23 mouse cellular contexts compared by ENCODE assay signal in the genomic region with DNA sequence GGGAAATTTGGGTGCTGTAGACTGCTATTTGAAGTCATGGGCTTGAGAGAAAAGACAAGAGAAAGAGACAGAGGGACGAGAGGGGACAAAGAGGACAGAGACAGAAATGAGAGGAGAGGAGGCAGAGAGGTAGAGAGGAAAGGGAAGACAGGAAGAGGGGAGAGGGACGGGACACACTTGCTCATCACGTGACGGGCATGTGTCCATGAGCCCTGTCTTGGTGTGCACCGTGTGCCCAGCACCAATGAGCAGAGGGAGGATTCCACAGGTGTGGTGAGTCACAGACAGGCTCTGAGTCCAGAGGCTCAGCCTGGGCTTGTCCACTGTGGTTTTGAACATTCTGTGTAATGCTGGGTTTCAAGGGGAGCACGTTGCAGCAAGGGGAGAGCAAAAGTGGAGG. TPM values are rescaled to one million over a fixed set of nuclear protein-coding genes. Genes with fewer than 3 reads are reported as not detected.
A peak's percentile ranks its signal among the peaks of the same experiment; 100 is the strongest.
DNase-seq lines count a peak whose midpoint lies in the region; ATAC-seq and TF ChIP-seq lines count a peak whose summit lies in the region.
"Had no signal": no experiment of that assay in that cellular context is flagged by ENCODE, and none has a peak within 500 bp of the region (broad histone marks: within the 10 kb centered on the region; RNA-seq: fewer than 3 reads in every experiment).

No protein-coding gene starts in this region.

- H3K4me1 ChIP-seq in hindbrain, embryonic 10.5 days (replicated peaks) = peaks cover 50% of the 10 kb centered on the region
- H3K4me1 ChIP-seq in hindbrain, embryonic 13.5 days (replicated peaks) = peaks cover 50% of the 10 kb centered on the region
- peaks cover 17% of the 10 kb centered on the region for H3K4me1 ChIP-seq in embryonic facial prominence, embryonic 13.5 days
- no peaks in the 10 kb centered on the region for H3K4me1 ChIP-seq in lung, postnatal 0 days (ENCODE audit: insufficient read depth, low read depth, low read length)
- peaks cover 18% of the 10 kb centered on the region for H3K4me1 ChIP-seq in hindbrain, postnatal 0 days (ENCODE audit: insufficient read depth, low read length)

- no peak overlapping the region for H3K9ac ChIP-seq in hindbrain, embryonic 13.5 days
- H3K9ac ChIP-seq in embryonic facial prominence, embryonic 13.5 days = 0 out of 2 replicates have a peak overlapping the region, but pooled peaks have one; percentile 32
- no peak overlapping the region for H3K9ac ChIP-seq in lung, postnatal 0 days (replicated peaks; ENCODE audit: low read depth)
- no peak overlapping the region for H3K9ac ChIP-seq in hindbrain, postnatal 0 days (replicated peaks; ENCODE audit: low read length)
- H3K9ac ChIP-seq: embryonic facial prominence, embryonic 12.5 days; forebrain, postnatal 0 days; hindbrain, embryonic 14.5 days had no signal

- 73% methylated on average over 6 of the region's 6 CpGs for WGBS in hindbrain, embryonic 10.5 days
- 78% methylated on average over 6 of the region's 6 CpGs for WGBS in hindbrain, embryonic 13.5 days
- whole genome bisulfite sequencing in embryonic facial prominence, embryonic 13.5 days = 61% methylated on average over 6 of the region's 6 CpGs
- WGBS in lung, postnatal 0 days = 53% methylated on average over 6 of the region's 6 CpGs
- WGBS in hindbrain, postnatal 0 days = 76% methylated on average over 6 of the region's 6 CpGs

- TF ChIP-seq EP300 in lung, postnatal 0 days (IDR thresholded peaks at IDR 0.05) = no peak

- no peak overlapping the region for H3K4me2 ChIP-seq in hindbrain, embryonic 13.5 days
- H3K4me2 ChIP-seq in embryonic facial prominence, embryonic 13.5 days = no peak overlapping the region
- no peak overlapping the region for H3K4me2 ChIP-seq in lung, postnatal 0 days (replicated peaks; ENCODE audit: low read depth, low read length)
- H3K4me2 ChIP-seq in hindbrain, postnatal 0 days (ENCODE audit: low read depth, low read length) = no peak overlapping the region
- H3K4me2 ChIP-seq: embryonic facial prominence, embryonic 12.5 days; heart, embryonic 11.5 days; hindbrain, embryonic 14.5 days had no signal

- no peak for DNase-seq in hindbrain, embryonic 10.5 days (ENCODE audit: low spot score)
- peak; percentile 48 for DNase-seq in urinary bladder, postnatal 14 days (ENCODE audit: low spot score)
- no peak for DNase-seq in urinary bladder, postnatal 10 days (ENCODE audit: low spot score)
- DNase-seq in lung, postnatal 0 days (ENCODE audit: low spot score) = no peak
- DNase-seq in layer of hippocampus, adult 8-10 months (ENCODE audit: low spot score in 2 of 2) = no peak
- DNase-seq in hindbrain, postnatal 0 days (ENCODE audit: low spot score) = no peak
- DNase-seq: adrenal gland, adult 8-10 months; adrenal gland, postnatal 25 days; cerebellum, adult 11-12 months; cerebellum, adult 8-10 months; cerebellum, postnatal 10 days; cerebellum, postnatal 36 days; forebrain, postnatal 0 days; gastrocnemius, adult 2 months; gastrocnemius, postnatal 14 days; heart, adult 11 months had no signal

- H3K4me3 ChIP-seq in hindbrain, embryonic 10.5 days = no peak overlapping the region
- no peak overlapping the region for H3K4me3 ChIP-seq in hindbrain, embryonic 13.5 days
- H3K4me3 ChIP-seq in embryonic facial prominence, embryonic 13.5 days = no peak overlapping the region
- H3K4me3 ChIP-seq in lung, postnatal 0 days (ENCODE audit: low read depth, low read length) = no peak overlapping the region
- H3K4me3 ChIP-seq in hindbrain, postnatal 0 days (ENCODE audit: low read length) = no peak overlapping the region
- H3K4me3 ChIP-seq: embryonic facial prominence, embryonic 12.5 days; gastrocnemius, adult 2 months had no signal

- TF ChIP-seq CTCF in lung, postnatal 0 days (IDR thresholded peaks at IDR 0.05) = no peak
- TF ChIP-seq CTCF in hindbrain, postnatal 0 days (IDR thresholded peaks at IDR 0.05; ENCODE audit: low read depth) = no peak

- no peaks in the 10 kb centered on the region for H3K9me3 ChIP-seq in hindbrain, embryonic 10.5 days
- no peaks in the 10 kb centered on the region for H3K9me3 ChIP-seq in hindbrain, embryonic 13.5 days
- H3K9me3 ChIP-seq in embryonic facial prominence, embryonic 13.5 days = no peaks in the 10 kb centered on the region
- H3K9me3 ChIP-seq in lung, postnatal 0 days (ENCODE audit: low read length) = no peaks in the 10 kb centered on the region
- H3K9me3 ChIP-seq in hindbrain, postnatal 0 days (ENCODE audit: low read length) = no peaks in the 10 kb centered on the region
- H3K9me3 ChIP-seq: embryonic facial prominence, embryonic 12.5 days had no signal

- H3K36me3 ChIP-seq in hindbrain, embryonic 10.5 days = no peaks in the 10 kb centered on the region
- no peaks in the 10 kb centered on the region for H3K36me3 ChIP-seq in hindbrain, embryonic 13.5 days
- no peaks in the 10 kb centered on the region for H3K36me3 ChIP-seq in embryonic facial prominence, embryonic 13.5 days
- no peaks in the 10 kb centered on the region for H3K36me3 ChIP-seq in lung, postnatal 0 days (ENCODE audit: insufficient read depth, low read length)
- H3K36me3 ChIP-seq in hindbrain, postnatal 0 days (ENCODE audit: insufficient read depth, low read length) = no peaks in the 10 kb centered on the region
- H3K36me3 ChIP-seq: embryonic facial prominence, embryonic 12.5 days had no signal

- ATAC-seq in hindbrain, embryonic 13.5 days (ENCODE audit: low FRiP score) = no peak
- no peak for ATAC-seq in embryonic facial prominence, embryonic 13.5 days (ENCODE audit: insufficient number of reproducible peaks, insufficient read depth, low FRiP score, low TSS enrichment, low read depth)
- ATAC-seq in lung, postnatal 0 days = no peak
- no peak for ATAC-seq in hindbrain, postnatal 0 days
- ATAC-seq: activated CD4-positive, CD25-positive, alpha-beta regulatory T cell, adult 4 months; forebrain, embryonic 14.5 days; forebrain, postnatal 0 days had no signal

- H3K27me3 ChIP-seq in hindbrain, embryonic 10.5 days (ENCODE audit: insufficient read depth, poor library complexity, severe bottlenecking) = peaks cover 55% of the 10 kb centered on the region
- peaks cover 68% of the 10 kb centered on the region for H3K27me3 ChIP-seq in hindbrain, embryonic 13.5 days
- H3K27me3 ChIP-seq in embryonic facial prominence, embryonic 13.5 days = peaks cover 30% of the 10 kb centered on the region
- H3K27me3 ChIP-seq in lung, postnatal 0 days (replicated peaks; ENCODE audit: insufficient read depth, low read length) = no peaks in the 10 kb centered on the region
- no peaks in the 10 kb centered on the region for H3K27me3 ChIP-seq in hindbrain, postnatal 0 days (ENCODE audit: insufficient read depth, low read length)

- H3K27ac ChIP-seq in hindbrain, embryonic 10.5 days = 0 out of 2 replicates have a peak overlapping the region, but pooled peaks have one; percentile 4
- H3K27ac ChIP-seq in hindbrain, embryonic 13.5 days = no peak overlapping the region
- no peak overlapping the region for H3K27ac ChIP-seq in embryonic facial prominence, embryonic 13.5 days
- no peak overlapping the region for H3K27ac ChIP-seq in lung, postnatal 0 days (ENCODE audit: low read length)
- no peak overlapping the region for H3K27ac ChIP-seq in hindbrain, postnatal 0 days
- H3K27ac ChIP-seq: embryonic facial prominence, embryonic 12.5 days; gastrocnemius, adult 2 months; hindbrain, embryonic 14.5 days had no signal

RNA-seq across cellular contexts. Expression of gene Laptm5, which starts 45.0 kb away (rescaled TPM):
- polyA plus RNA-seq in hindbrain, embryonic 10.5 days (2016; fragmentation: Nextera tagmentation; extraction: Ambion mirVana) = 21.3 and 25.9 TPM in 2 replicates
- polyA plus RNA-seq in hindbrain, embryonic 13.5 days (2015; fragmentation: Nextera tagmentation; extraction: Ambion mirVana) = 29.4 and 31.4 TPM in 2 replicates
- polyA plus RNA-seq in embryonic facial prominence, embryonic 13.5 days (2015; fragmentation: Nextera tagmentation; extraction: Ambion mirVana) = 27.9 and 28.6 TPM in 2 replicates
- 88.8 and 98.8 TPM in 2 replicates for polyA plus RNA-seq in lung, postnatal 0 days (2015; fragmentation: Nextera tagmentation; extraction: Ambion mirVana)
- 100 to 1,000 TPM in 2 of 4 experiments, 10 to 100 TPM in 2; 31.4 to 224 (median 109) TPM for total RNA-seq in layer of hippocampus, adult 8-10 months (2022)
- total RNA-seq in hindbrain, postnatal 0 days (2014; rRNA removed) = 42.8 and 71.4 TPM in 2 replicates
- 40.8 and 43.1 TPM in 2 replicates for polyA plus RNA-seq in hindbrain, postnatal 0 days (2015; fragmentation: Nextera tagmentation; extraction: Ambion mirVana)
